Mouse (Mus musculus): Measurements from ENCODE around the gene St3gal2. TPM values are rescaled to one million over a fixed set of nuclear protein-coding genes. Genes with fewer than 3 reads are reported as not detected.

Gene St3gal2
- total and polyA plus RNA-seq, 3 experiments: 20.2 to 25.9 (median 22.0) TPM

DNA sequence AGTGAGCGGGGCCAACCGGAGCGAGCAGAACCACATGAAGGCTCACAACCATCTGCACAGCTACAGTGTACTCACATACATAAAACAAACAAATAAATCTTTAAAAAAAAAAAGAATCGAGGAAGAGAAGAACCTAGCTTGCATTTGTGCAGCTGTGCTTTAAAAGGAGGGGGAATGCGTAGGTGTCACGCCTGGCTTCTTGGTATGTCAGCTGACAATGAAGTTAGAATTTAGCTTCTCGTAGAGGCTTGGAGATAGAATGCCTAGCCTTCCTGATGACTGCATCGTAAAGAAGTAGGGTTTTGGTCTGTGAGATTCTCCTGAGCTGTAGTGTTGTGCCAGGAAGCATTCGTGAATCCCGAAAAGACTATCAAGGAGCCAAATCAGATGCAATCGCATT, 1.7 kb upstream of the St3gal2 start:
- H3K36me3 ChIP-seq (ENCODE audit: control insufficient read depth, insufficient read depth, low read length): no peaks in the 10 kb centered on the region
- no peak overlapping the region for H3K4me3 ChIP-seq
- no peak overlapping the region for H3K9ac ChIP-seq (ENCODE audit: low read depth, low read length)
- H3K79me2 ChIP-seq (replicated peaks; ENCODE audit: control insufficient read depth, insufficient read depth, low read length): peaks cover 3% of the 10 kb centered on the region; the same call in 1 of the 2 replicates
- peaks cover 4% of the 10 kb centered on the region for H3K4me1 ChIP-seq (ENCODE audit: control insufficient read depth, insufficient read depth, low read length)
- 89% methylated on average over 11 of the region's 11 CpGs for WGBS
- H3K27ac ChIP-seq: no peak overlapping the region
- no peak for DNase-seq
- no peaks in the 10 kb centered on the region for H3K27me3 ChIP-seq (ENCODE audit: control insufficient read depth, insufficient read depth, low read length)
- no peak for TF ChIP-seq CTCF (IDR thresholded peaks at IDR 0.05)
- no peak for TF ChIP-seq EP300 (IDR thresholded peaks at IDR 0.05; ENCODE audit: insufficient read depth, low read depth, low read length)
- no peak for TF ChIP-seq POLR2A (IDR thresholded peaks at IDR 0.05; ENCODE audit: insufficient read depth, low read depth, low read length)
- intact Hi-C loops (cut with DNase I): loop anchor here (2.0 kb wide), 1 partner anchor 15 kb away; the partner anchor contains the start of gene Fuk

DNA sequence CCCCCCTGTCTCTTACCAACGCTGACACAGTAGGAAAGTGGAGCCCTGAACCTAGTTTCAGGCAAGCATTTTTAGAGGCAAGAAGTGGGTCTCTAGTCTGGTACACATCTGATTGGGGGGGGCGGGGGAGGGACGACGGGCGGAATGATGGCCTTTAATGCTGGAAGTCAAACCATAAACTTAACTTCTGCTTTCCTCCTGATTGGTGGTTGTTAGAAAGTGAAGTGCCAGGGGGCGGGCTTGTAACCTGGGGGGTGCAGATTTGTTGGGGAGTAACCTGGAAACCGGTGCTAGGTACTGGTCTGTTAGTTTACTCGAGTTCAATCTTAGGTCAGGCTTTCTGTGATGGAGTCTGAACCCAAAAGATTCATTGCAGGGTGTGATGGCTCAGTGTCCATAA, 1.3 kb upstream of the St3gal2 start:
- Histone ChIP-seq H3K36me3 (ENCODE audit: control insufficient read depth, insufficient read depth, low read length) (no peaks in the 10 kb centered on the region), H3K9ac (ENCODE audit: low read depth, low read length) (no peak overlapping the region), H3K27me3 (ENCODE audit: control insufficient read depth, insufficient read depth, low read length) (no peaks in the 10 kb centered on the region), H3K27ac (no peak overlapping the region), H3K79me2 (replicated peaks; ENCODE audit: control insufficient read depth, insufficient read depth, low read length) (peaks cover 5% of the 10 kb centered on the region; the same call in 1 of the 2 replicates), H3K4me3 (no peak overlapping the region), H3K4me1 (ENCODE audit: control insufficient read depth, insufficient read depth, low read length) (peaks cover 4% of the 10 kb centered on the region)
- no peak for DNase-seq
- no peak for TF ChIP-seq POLR2A (IDR thresholded peaks at IDR 0.05; ENCODE audit: insufficient read depth, low read depth, low read length)
- TF ChIP-seq EP300 (IDR thresholded peaks at IDR 0.05; ENCODE audit: insufficient read depth, low read depth, low read length): no peak
- no peak for TF ChIP-seq CTCF (IDR thresholded peaks at IDR 0.05)
- intact Hi-C loops (cut with DNase I): loop anchor here (2.0 kb wide), 1 partner anchor 16 kb away; the partner anchor contains the start of gene Fuk
- 85% methylated on average over 8 of the region's 8 CpGs for WGBS

DNA sequence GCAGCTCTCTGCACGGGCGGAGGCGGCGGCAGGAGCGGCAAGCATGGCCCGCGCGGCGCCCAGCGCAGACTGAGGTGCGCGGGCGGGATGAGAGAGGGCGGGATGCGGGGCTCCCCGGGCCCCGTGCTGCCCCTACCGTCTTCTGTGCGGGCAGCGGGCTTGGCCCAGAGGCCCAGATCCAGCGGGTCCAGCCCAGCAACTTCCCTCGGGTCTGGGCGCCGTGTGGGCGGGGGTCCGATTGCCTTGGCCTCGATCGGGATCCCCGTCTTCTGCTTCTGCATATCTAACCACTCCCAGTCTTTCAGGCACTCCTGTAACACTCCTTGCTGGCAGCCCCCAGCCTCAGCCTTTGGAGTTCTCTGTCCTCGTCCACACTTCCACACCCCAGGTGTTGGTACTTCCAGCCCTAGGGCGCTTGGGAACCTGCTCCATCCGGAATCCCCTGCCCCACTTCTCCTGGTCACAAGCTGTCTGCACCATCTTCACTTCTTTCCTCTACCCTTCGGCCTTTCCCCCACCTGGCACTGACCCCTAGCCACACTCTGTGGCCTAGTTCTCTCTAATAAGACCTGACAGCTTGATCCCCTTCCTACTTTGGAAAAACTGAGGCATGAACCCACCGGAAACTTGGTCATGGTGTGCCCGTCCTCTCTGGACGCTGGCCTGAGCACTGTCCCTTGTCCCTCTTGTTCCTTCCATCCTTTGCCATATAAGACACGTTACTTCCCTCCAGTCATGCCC, 480 bp downstream of the St3gal2 start:
- peak overlapping the region; percentile 78 for H3K4me3 ChIP-seq
- H3K27me3 ChIP-seq (ENCODE audit: control insufficient read depth, insufficient read depth, low read length): no peaks in the 10 kb centered on the region
- no peak for TF ChIP-seq POLR2A (IDR thresholded peaks at IDR 0.05; ENCODE audit: insufficient read depth, low read depth, low read length)
- TF ChIP-seq CTCF (IDR thresholded peaks at IDR 0.05): no peak
- H3K36me3 ChIP-seq (ENCODE audit: control insufficient read depth, insufficient read depth, low read length): no peaks in the 10 kb centered on the region
- H3K4me1 ChIP-seq (ENCODE audit: control insufficient read depth, insufficient read depth, low read length): peaks cover 4% of the 10 kb centered on the region
- peak overlapping the region; percentile 88 for H3K27ac ChIP-seq
- H3K9ac ChIP-seq (ENCODE audit: low read depth, low read length): peak overlapping the region; percentile 90
- WGBS: 4% methylated on average over 33 of the region's 37 CpGs
- no peak for DNase-seq
- intact Hi-C loops (cut with DNase I): loop anchor here (2.0 kb wide), 2 partner anchors 15 to 45 kb away; no protein-coding TSS in a partner anchor
- H3K79me2 ChIP-seq (replicated peaks; ENCODE audit: control insufficient read depth, insufficient read depth, low read length): peaks cover 5% of the 10 kb centered on the region

DNA sequence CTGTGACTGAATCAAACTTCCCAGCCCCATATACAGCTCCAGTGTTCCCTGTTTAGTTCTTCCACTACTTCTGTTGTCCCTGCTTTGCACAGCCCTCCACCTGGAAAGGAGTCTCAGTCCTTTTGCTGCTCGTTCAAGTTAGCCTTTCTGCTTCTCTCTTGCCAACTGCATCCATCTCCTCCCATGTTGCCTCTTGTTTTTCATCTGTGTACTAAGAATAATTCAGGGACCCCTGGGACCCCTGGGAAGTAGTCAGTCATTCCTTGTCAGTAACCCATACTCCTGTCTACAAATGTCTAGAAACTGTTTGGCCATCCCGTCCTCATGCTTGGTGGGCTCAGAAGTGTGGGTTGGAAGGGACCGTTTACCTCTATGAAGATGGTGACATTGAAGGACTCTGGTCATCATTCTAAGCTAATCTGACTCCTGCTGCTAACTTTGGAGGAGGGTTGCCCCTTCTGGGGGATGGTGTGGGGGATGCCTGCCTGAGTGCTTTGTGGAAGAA, 1.1 kb downstream of the St3gal2 start:
- H3K79me2 ChIP-seq (replicated peaks; ENCODE audit: control insufficient read depth, insufficient read depth, low read length): peaks cover 5% of the 10 kb centered on the region
- TF ChIP-seq POLR2A (IDR thresholded peaks at IDR 0.05; ENCODE audit: insufficient read depth, low read depth, low read length) (no peak), CTCF (IDR thresholded peaks at IDR 0.05) (no peak), EP300 (IDR thresholded peaks at IDR 0.05; ENCODE audit: insufficient read depth, low read depth, low read length) (no peak)
- no peak for DNase-seq
- no peaks in the 10 kb centered on the region for H3K36me3 ChIP-seq (ENCODE audit: control insufficient read depth, insufficient read depth, low read length)
- no peaks in the 10 kb centered on the region for H3K27me3 ChIP-seq (ENCODE audit: control insufficient read depth, insufficient read depth, low read length)
- H3K9ac ChIP-seq (ENCODE audit: low read depth, low read length): peak overlapping the region; percentile 90
- peak overlapping the region; percentile 78 for H3K4me3 ChIP-seq
- peaks cover 4% of the 10 kb centered on the region for H3K4me1 ChIP-seq (ENCODE audit: control insufficient read depth, insufficient read depth, low read length)
- intact Hi-C loops (cut with DNase I): loop anchor here (2.0 kb wide), 2 partner anchors 14 to 44 kb away; no protein-coding TSS in a partner anchor
- H3K27ac ChIP-seq: peak overlapping the region; percentile 88
- WGBS: 36% methylated on average over 3 of the region's 3 CpGs

DNA sequence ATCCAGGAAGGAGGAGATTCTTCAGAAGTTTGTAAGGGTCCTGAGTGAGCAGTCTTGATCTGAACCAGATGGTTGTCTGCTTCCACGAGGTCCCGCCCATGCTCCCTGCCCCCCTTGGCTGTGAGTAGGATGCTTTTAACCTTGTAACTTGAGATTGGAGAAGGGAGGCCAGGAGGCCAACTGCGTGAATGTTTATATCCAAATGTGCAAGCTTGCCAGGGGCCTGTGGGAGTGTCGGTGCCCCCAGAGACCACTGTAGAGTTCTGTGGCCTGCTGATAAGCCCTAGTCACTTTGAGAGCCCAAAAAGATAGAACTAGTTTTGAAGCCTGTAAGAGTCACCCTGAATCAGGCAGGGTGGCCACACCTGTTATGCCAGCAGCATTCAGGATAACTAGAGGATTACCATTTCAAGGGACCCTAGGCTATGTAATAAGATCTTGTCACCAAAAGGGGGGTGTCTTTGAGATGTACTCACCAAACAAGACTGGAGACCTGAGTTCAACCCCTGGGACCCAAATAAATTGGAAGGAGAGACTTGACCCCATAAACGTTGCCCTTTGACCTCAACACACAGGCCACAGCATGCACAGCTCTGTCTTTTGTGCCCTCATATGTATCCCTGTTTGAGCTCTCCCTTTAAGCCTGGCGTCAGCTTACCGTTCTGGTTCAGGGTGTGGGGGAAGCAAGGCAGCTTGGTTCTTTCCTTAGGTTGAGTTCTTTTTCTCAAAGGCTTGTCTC, 1.9 kb downstream of the St3gal2 start:
- no peak overlapping the region for H3K9ac ChIP-seq (ENCODE audit: low read depth, low read length)
- H3K79me2 ChIP-seq (replicated peaks; ENCODE audit: control insufficient read depth, insufficient read depth, low read length): peaks cover 5% of the 10 kb centered on the region
- 47% methylated on average over 7 of the region's 7 CpGs for WGBS
- DNase-seq: peak; percentile 54 to 63
- no peaks in the 10 kb centered on the region for H3K27me3 ChIP-seq (ENCODE audit: control insufficient read depth, insufficient read depth, low read length)
- peak overlapping the region; percentile 88; the same call in 1 of the 2 replicates for H3K27ac ChIP-seq
- intact Hi-C loops (cut with DNase I): loop anchor here (2.0 kb wide), 2 partner anchors 13 to 43 kb away; no protein-coding TSS in a partner anchor
- TF ChIP-seq POLR2A (IDR thresholded peaks at IDR 0.05; ENCODE audit: insufficient read depth, low read depth, low read length) (no peak), CTCF (IDR thresholded peaks at IDR 0.05) (no peak), EP300 (IDR thresholded peaks at IDR 0.05; ENCODE audit: insufficient read depth, low read depth, low read length) (no peak)
- peaks cover 6% of the 10 kb centered on the region for H3K4me1 ChIP-seq (ENCODE audit: control insufficient read depth, insufficient read depth, low read length)
- H3K4me3 ChIP-seq: no peak overlapping the region; the same call in 1 of the 2 replicates
- no peaks in the 10 kb centered on the region for H3K36me3 ChIP-seq (ENCODE audit: control insufficient read depth, insufficient read depth, low read length)
